Mouse (Mus musculus) urinary bladder, adult 2 months (tissue): ENCODE data around the gene Fcnb. TPM values are rescaled to one million over a fixed set of nuclear protein-coding genes. Genes with fewer than 3 reads are reported as not detected.

ENCODE experiments used
- DNase-seq: peaks from one replicate; pipeline ENCODE4 v3.0.0; 2022; ENCODE audit warnings: low spot score
- polyA plus RNA-seq: library from polyadenylated mRNA; depleted of rRNA; stranded (reverse); fragments of >200 nt; gene quantifications from 2 replicates; pipeline ENCODE4 v1.2.3, GENCODE M21; 2012

The Fcnb gene
- polyA plus RNA-seq, 1 experiment: not detected

- DNase-seq: no peak
Observed at GRCm38 (mm10) chr2:28086112-28086511, 1.4 kb upstream of the Fcnb start.

- no peak for DNase-seq
Observed at GRCm38 (mm10) chr2:28075616-28076187, 9.0 kb downstream of the Fcnb start.

GRCm38 (mm10) chr2:28068537-28068878 lies 16.2 kb downstream of the Fcnb start:
- no peak for DNase-seq

- no peak for DNase-seq
Observed at GRCm38 (mm10) chr2:28067821-28068536, 16.7 kb downstream of the Fcnb start.

- DNase-seq: no peak
Observed at GRCm38 (mm10) chr2:28067175-28067574, 17.5 kb downstream of the Fcnb start.

GRCm38 (mm10) chr2:28066686-28067085 lies 18.0 kb downstream of the Fcnb start:
- DNase-seq: no peak

GRCm38 (mm10) chr2:28065081-28065651 lies 19.5 kb downstream of the Fcnb start:
- DNase-seq: no peak

GRCm38 (mm10) chr2:28064339-28065080 lies 20.2 kb downstream of the Fcnb start:
- no peak for DNase-seq

GRCm38 (mm10) chr2:28063711-28064338 lies 20.9 kb downstream of the Fcnb start:
- no peak for DNase-seq

GRCm38 (mm10) chr2:28059922-28060321 lies 24.8 kb downstream of the Fcnb start:
- DNase-seq: no peak

GRCm38 (mm10) chr2:28047092-28047491 lies 37.6 kb downstream of the Fcnb start:
- no peak for DNase-seq

GRCm38 (mm10) chr2:28046311-28046710 lies 38.4 kb downstream of the Fcnb start:
- no peak for DNase-seq

- no peak for DNase-seq
Observed at GRCm38 (mm10) chr2:28044920-28045598, 39.6 kb downstream of the Fcnb start.

- no peak for DNase-seq
Observed at GRCm38 (mm10) chr2:28040466-28040865, 44.2 kb downstream of the Fcnb start.

- DNase-seq: no peak
Observed at GRCm38 (mm10) chr2:28039647-28040325, 44.9 kb downstream of the Fcnb start.

- no peak for DNase-seq
Observed at GRCm38 (mm10) chr2:28038391-28039096, 46.1 kb downstream of the Fcnb start.

- DNase-seq: no peak
Observed at GRCm38 (mm10) chr2:28037505-28038390, 46.9 kb downstream of the Fcnb start.

- DNase-seq: no peak
Observed at GRCm38 (mm10) chr2:28036788-28037187, 47.9 kb downstream of the Fcnb start.

- no peak for DNase-seq
Observed at GRCm38 (mm10) chr2:28034011-28034710, 50.5 kb downstream of the Fcnb start.
